Mouse (Mus musculus) c-Kit-positive CD71-positive TER-119-negative erythroid progenitor cells, embryonic 14.5 days (primary cell): ENCODE data around the gene H2-DMb1.

Experiments
- DNase-seq: peaks from one replicate; pipeline ENCODE4 v3.0.0-alpha.2; 2013; ENCODE audit warnings: low read depth

H2-DMb1 gene

GRCm38 (mm10) chr17:34196491-34196890 lies 43.6 kb downstream of the H2-DMb1 start:
- no peak for DNase-seq

DNA sequence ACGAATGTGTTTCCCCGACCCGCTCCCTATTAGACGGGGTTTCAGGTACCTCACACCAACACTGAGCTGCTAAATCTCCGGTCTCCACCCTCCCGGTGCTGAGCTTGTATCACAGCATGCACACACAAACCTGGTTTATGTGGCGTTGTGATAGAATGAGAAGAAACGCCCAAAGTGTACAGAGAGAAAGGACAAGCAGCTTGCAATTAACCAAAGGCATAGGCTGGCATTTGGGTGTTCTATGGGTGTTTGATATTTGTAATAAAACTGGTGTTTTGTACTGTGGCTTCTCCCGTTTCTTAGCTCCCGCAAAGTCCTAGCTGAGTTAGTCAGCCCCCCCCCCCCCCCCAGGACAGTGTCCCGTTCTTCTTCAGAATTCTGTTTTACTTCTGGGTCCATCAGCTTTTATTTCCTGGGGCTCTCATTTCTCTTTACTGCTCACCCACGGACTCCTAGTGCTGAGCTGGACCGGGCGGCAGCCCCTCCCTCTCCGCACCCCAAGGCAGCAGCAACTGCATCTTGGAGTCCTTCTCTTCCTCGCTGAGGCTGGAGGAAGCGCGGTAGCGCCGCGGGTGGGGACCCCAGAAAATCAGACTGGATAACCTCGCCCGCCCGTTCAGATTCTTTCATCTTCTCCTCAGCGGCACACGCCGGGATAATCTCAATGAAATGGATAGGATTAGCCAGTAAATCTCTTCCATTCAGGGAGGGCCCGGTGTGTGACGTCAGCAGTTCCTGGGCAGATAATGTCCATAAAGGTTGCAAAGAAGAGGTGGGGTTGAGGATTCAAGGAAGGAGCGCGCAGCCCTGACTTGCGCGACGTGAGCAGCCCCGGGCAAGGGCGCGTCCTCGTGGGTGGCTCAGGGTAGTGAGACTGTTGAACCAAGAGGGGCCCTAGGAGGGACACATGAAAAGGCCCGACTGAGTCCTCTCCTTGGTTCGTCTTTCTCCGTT lies 44.3 kb downstream of the H2-DMb1 start, which contains the start of gene Psmb8:
Gene Psmb8 (plus strand): TSS at position 781 of the 954 bp plus-strand sequence.
- DNase-seq: no peak

- DNase-seq: no peak
Measured at GRCm38 (mm10) chr17:34197904-34198520, 45.1 kb downstream of the H2-DMb1 start.

- DNase-seq: no peak
Measured at GRCm38 (mm10) chr17:34198521-34198912, 45.6 kb downstream of the H2-DMb1 start.

DNA sequence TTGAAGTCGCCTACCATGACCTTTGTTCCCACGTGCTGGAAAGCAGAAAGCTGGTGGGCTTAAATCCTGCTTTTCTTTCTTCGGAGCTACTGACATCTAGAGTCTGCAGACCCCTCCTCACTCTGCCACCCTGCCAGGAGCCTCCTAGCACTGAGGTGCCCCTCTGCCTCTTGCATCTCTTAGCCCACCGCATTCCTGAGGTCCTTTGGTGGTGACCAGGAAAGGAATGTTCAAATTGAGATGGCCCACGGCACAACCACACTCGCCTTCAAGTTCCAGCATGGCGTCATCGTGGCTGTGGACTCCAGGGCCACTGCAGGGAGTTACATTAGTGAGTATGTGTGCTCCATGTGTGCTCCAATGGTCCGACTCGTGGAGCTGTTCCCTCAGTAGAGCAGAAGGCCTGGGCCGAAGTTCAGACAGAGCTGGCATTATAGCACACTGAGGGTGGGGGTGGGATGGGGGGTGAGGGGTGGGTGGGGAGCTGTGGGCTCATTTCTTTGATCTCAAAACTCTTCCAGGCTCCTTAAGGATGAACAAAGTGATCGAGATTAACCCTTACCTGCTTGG lies 46.3 kb downstream of the H2-DMb1 start:
- no peak for DNase-seq

DNA sequence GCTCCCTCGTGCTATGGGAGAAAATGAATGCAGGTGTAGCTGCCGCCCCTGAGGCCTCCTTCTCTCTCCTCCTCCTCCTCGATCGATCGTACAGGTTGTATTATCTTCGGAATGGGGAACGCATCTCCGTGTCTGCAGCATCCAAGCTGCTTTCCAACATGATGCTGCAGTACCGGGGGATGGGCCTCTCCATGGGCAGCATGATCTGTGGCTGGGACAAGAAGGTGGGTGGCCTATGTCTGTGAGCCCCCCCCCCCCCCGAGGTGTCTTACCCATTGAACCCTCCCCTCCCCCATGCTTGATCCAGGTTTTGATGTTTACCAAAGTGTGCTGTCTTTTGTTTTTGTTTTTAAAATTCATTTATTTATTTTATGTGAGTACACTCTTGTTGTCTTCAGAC lies 47.2 kb downstream of the H2-DMb1 start:
- DNase-seq: no peak

GRCm38 (mm10) chr17:34200772-34201505 lies 48.1 kb downstream of the H2-DMb1 start:
- DNase-seq: no peak

GRCm38 (mm10) chr17:34201506-34202055 lies 48.7 kb downstream of the H2-DMb1 start:
- no peak for DNase-seq

DNA sequence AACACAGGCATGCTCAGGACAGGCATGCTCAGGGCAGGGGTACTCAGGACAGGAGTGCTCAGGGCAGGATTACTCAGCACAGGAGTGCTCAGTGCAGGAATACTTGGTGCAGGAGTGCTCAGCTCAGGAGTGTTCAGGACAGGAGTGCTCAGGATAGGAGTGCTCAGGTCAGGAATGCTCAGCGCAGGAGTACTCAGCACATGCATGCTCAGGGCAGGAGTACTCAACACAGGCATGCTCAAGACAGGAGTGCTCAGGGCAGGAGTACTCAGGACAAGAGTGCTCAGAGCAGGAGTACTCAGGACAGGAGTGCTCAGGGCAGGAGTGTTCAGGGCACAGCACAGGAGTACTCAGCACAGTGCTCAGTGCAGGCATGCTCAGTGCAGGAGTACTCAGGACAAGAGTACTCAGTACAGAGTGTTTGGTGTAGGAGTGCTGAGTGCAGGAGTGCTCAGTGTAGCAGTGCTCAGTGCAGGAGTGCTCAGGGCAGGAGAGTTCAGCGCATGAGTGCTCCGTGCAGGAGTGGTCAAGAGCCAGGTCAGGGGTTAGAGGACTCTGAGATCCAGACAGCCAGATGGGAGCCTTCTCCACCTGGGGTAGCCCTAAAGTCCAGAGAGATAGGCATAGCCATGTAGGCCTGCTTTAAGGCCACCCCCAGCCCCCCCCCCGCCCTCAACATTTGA lies 50.0 kb downstream of the H2-DMb1 start:
- no peak for DNase-seq

DNA sequence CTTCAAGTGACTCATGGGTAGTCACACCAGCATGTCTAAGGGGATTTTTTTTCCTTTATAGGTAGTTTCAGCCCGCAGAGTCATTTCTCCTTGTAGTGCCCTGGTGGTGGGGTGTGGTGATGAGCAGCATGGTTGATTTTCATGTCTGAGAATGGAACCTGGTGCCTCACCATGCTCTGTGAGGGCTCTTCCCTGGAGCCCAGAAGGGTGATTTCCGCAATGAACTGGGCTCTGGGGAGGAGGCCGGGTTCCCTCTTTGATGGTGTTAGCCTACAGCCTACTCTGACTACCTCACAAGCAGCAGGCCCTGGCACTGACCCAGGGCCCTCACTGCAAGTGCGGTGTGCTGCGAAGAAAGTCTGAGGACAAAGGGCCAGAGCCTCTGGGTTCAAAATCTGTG lies 50.6 kb downstream of the H2-DMb1 start, which contains the start of gene Tap2:
Gene Tap2 (plus strand): TSS at position 84 of the 400 bp plus-strand sequence.
- DNase-seq: no peak

DNA sequence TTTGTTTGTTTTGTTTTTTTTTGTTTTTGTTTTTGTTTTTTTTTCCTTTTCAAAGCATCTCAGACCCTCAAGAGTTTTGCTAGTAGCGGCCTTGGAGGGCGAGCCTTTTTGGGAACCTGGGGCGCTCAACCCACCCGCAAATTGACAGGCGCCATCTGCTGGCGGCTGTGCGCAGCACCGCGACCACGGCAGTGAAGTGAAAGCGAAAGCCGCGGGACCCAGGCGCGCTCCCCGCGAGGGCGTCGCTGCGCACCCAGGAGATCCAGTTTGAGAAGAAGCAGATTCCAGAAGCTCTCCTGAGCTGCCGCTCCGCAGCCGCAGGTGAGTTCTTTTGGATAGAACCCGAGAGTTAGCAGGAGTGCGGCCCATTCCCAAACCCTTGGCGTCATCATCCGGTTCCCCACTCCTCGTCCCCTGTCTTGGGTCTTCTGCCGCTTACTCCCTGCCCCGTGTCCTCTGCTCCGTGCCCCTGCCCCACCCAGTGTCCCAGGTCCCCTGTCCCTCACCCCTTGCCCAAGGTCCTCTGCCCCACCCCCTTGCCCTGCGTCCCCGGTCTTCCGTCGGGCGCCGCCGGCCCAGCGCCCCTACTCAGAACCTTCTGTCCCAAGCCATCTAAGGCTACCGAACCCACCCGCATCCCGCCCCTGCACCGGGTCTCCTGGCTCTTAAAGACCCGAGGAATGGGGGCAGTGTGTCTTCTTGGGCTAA lies 51.6 kb downstream of the H2-DMb1 start:
- no peak for DNase-seq

GRCm38 (mm10) chr17:34205021-34205745 lies 52.3 kb downstream of the H2-DMb1 start:
- DNase-seq: no peak

- DNase-seq: no peak
Measured at GRCm38 (mm10) chr17:34205746-34206176, 52.9 kb downstream of the H2-DMb1 start.

DNA sequence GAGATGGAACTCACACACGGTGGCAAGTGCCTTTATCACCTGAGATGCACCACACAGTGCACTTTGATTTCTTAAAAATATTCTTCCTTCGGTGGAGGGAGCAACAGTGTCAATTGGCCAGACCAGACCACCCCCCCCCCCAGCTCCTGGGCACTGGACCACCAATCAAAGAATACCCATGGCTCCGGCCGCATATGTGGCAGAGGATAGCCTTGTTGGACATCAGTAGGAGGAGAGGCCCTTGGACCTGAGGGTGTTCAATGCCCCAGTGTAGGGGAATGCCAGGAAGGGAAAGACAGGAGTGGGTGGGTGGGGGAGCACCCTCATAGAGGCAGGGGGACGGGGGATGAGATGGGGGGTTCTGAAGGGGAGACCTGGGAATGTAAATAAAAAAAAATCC lies 53.9 kb downstream of the H2-DMb1 start:
- DNase-seq: no peak

- no peak for DNase-seq
Measured at GRCm38 (mm10) chr17:34207456-34207855, 54.6 kb downstream of the H2-DMb1 start.

- no peak for DNase-seq
Measured at GRCm38 (mm10) chr17:34207866-34208265, 55.0 kb downstream of the H2-DMb1 start.

- no peak for DNase-seq
Measured at GRCm38 (mm10) chr17:34208421-34208820, 55.5 kb downstream of the H2-DMb1 start.

- DNase-seq: no peak
Measured at GRCm38 (mm10) chr17:34209680-34210079, 56.8 kb downstream of the H2-DMb1 start.
